23 mouse cellular contexts compared by ENCODE assay signal in the genomic region with DNA sequence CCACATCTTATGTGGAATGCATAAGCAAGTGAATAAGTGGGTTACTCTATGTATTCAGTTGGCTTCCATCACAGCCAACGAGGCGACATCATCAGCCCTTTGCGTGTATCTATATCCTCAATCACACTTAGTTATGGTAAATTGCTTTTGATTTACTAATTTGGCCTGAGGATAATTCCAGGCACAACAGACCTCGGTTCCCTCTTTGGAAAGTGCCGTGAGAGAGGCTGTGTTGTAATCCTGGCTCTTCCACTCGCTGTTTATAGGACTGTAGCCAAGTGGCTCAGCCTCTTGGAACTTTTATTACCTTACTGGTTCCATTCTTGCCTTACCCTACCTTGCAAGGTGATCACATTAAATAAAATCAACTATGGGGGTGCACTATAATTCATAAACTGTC.
"Had no signal": no experiment of that assay in that cellular context is flagged by ENCODE, and none has a peak within 500 bp of the region (broad histone marks: within the 10 kb centered on the region; RNA-seq: fewer than 3 reads in every experiment).

No protein-coding gene starts in this region.

- ATAC-seq: intestine, postnatal 0 days; midbrain, embryonic 16.5 days had no signal

- H3K4me2 ChIP-seq: kidney, embryonic 15.5 days; limb, embryonic 12.5 days; limb, embryonic 15.5 days; liver, embryonic 13.5 days; lung, embryonic 14.5 days; midbrain, embryonic 12.5 days; neural tube, embryonic 13.5 days; stomach, embryonic 15.5 days had no signal

- H3K9me3 ChIP-seq: kidney, embryonic 15.5 days; limb, embryonic 12.5 days; limb, embryonic 15.5 days; liver, embryonic 13.5 days; midbrain, embryonic 12.5 days; neural tube, embryonic 13.5 days; stomach, embryonic 15.5 days had no signal

- H3K4me3 ChIP-seq: kidney, embryonic 15.5 days; left cerebral cortex, adult 2 months; limb, embryonic 12.5 days; limb, embryonic 15.5 days; liver, embryonic 13.5 days; midbrain, embryonic 12.5 days; myocyte; neural tube, embryonic 13.5 days; stomach, embryonic 15.5 days had no signal

- H3K27me3 ChIP-seq: kidney, embryonic 15.5 days; limb, embryonic 12.5 days; limb, embryonic 15.5 days; liver, embryonic 13.5 days; midbrain, embryonic 12.5 days; neural tube, embryonic 13.5 days; stomach, embryonic 15.5 days had no signal

- H3K9ac ChIP-seq: kidney, embryonic 15.5 days; limb, embryonic 12.5 days; limb, embryonic 15.5 days; liver, embryonic 13.5 days; lung, embryonic 14.5 days; midbrain, embryonic 12.5 days; neural tube, embryonic 13.5 days; stomach, embryonic 15.5 days had no signal

- H3K36me3 ChIP-seq: kidney, embryonic 15.5 days; limb, embryonic 12.5 days; limb, embryonic 15.5 days; liver, embryonic 13.5 days; midbrain, embryonic 12.5 days; neural tube, embryonic 13.5 days; stomach, embryonic 15.5 days had no signal

- DNase-seq: kidney, adult 8-10 months; kidney, postnatal 10 days; kidney, postnatal 36 days; layer of hippocampus, postnatal 36 days; left cerebral cortex, postnatal 4 days; liver, embryonic 13.5 days; lung, embryonic 14.5 days; lung, postnatal 10 days; right cerebral cortex, adult 18-20 months; right cerebral cortex, postnatal 14 days; spleen, adult 18-20 months; thymus, postnatal 25 days had no signal

- H3K4me1 ChIP-seq: limb, embryonic 15.5 days; liver, embryonic 13.5 days; stomach, embryonic 15.5 days had no signal

- H3K27ac ChIP-seq: kidney, embryonic 15.5 days; left cerebral cortex, adult 2 months; limb, embryonic 12.5 days; limb, embryonic 15.5 days; liver, embryonic 13.5 days; macrophage; midbrain, embryonic 12.5 days; neural tube, embryonic 13.5 days; stomach, embryonic 15.5 days had no signal
